Mouse (Mus musculus) liver, adult 2 months (tissue): ENCODE measurements around the gene Axl. TPM values are rescaled to one million over a fixed set of nuclear protein-coding genes. Genes with fewer than 3 reads are reported as not detected.
A peak's percentile ranks its signal among the peaks of the same experiment; 100 is the strongest.

Source experiments
- DNase-seq: peaks from one replicate; pipeline ENCODE4 v3.0.0-alpha.2; 2011; ENCODE audit warnings: low read depth, low spot score; ENCODE audit errors: extremely low read depth
- H3K27ac ChIP-seq: fragments of 200-500 bp; replicated peaks from 2 replicates; pipeline ENCODE4 v1.5.1; 2012; ENCODE audit warnings: low read depth, mild to moderate bottlenecking, control low read depth, inconsistent platforms, low read length; ENCODE audit not compliant: insufficient read depth
- H3K27me3 ChIP-seq: fragments of 200-500 bp; 2 replicates; pipeline ENCODE4 v1.6.1; 2012; ENCODE audit warnings: mild to moderate bottlenecking, moderate library complexity, low read length, inconsistent platforms; ENCODE audit not compliant: control insufficient read depth, insufficient read depth
- H3K36me3 ChIP-seq: fragments of 200-500 bp; 2 replicates; pipeline ENCODE4 v1.6.1; 2012; ENCODE audit warnings: low read length, inconsistent platforms; ENCODE audit not compliant: control insufficient read depth, insufficient read depth
- H3K4me1 ChIP-seq: fragments of 200-500 bp; 2 replicates; pipeline ENCODE4 v1.6.1; 2011; ENCODE audit warnings: low read length; ENCODE audit not compliant: control insufficient read depth, insufficient read depth
- H3K4me3 ChIP-seq: fragments of 200-500 bp; 2 replicates; pipeline ENCODE4 v1.5.1; 2011; ENCODE audit warnings: low read depth, mild to moderate bottlenecking, control low read depth, low read length, moderate library complexity; ENCODE audit not compliant: insufficient read depth
- H3K79me2 ChIP-seq: fragments of 200-500 bp; 2 replicates; pipeline ENCODE4 v1.6.1; 2012; ENCODE audit warnings: inconsistent platforms, mild to moderate bottlenecking, low read length, moderate library complexity; ENCODE audit not compliant: control insufficient read depth, insufficient read depth
- H3K9ac ChIP-seq: fragments of 200-500 bp; 2 replicates; pipeline ENCODE4 v1.6.1; 2012; ENCODE audit warnings: low read depth, mild to moderate bottlenecking, control low read depth, inconsistent platforms, low read length
- CTCF ChIP-seq: fragments of 200-500 bp; IDR thresholded peaks from 2 replicates; pipeline ENCODE4 v1.5.1; 2011; ENCODE audit warnings: low read depth, low read length, control low read depth
- POLR2A ChIP-seq: fragments of 200-500 bp; IDR thresholded peaks from 2 replicates; pipeline ENCODE4 v1.6.1; 2011; ENCODE audit warnings: low read length, control low read depth; ENCODE audit not compliant: insufficient read depth; ENCODE audit errors: extremely low read depth
- WGBS: fragments of 180-500 bp; shearing (Covaris S2); methylation state at CpG from one replicate; pipeline ENCODE4 v1.1.7; 2018; 5-methylcytosine and 5-hydroxymethylcytosine counted together
- polyA plus RNA-seq: library from polyadenylated mRNA; depleted of rRNA; stranded (reverse); fragments of >200 nt; gene quantifications from 2 replicates; pipeline ENCODE4 v1.2.3, GENCODE M21; 2012
- total RNA-seq: library from RNA; depleted of rRNA; stranded (reverse); fragments of >200 nt; gene quantifications from 2 replicates; pipeline ENCODE4 v1.2.3, GENCODE M21; 2014

Gene Axl
- total and polyA plus RNA-seq, 2 experiments = 11.4 to 12.4 TPM

DNA sequence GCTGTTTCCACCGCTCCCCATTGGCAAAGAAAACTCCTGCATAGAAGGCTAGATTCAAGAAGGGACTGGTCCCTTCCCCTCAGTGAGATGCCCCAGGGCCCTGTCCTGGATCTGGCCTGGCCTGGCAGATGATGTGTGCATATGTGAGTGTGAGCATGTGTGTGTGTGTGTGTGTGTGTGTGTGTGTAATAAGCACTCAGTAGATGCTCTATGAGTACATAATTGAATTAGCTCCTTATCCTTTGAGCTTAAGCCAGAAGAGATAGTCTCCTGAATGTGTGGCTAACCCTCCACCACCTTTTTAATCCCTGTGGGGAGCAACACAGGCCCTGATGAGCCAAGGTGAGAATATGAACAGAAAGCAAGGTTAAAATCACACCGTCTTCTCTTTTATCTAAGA lies 23.2 kb upstream of the Axl start:
- Histone ChIP-seq H3K36me3 (no peaks in the 10 kb centered on the region), H3K27me3 (peaks cover 10% of the 10 kb centered on the region; the same call in 1 of the 2 replicates), H3K4me3 (no peak overlapping the region), H3K79me2 (no peaks in the 10 kb centered on the region), H3K4me1 (no peaks in the 10 kb centered on the region), H3K9ac (no peak overlapping the region), H3K27ac (no peak overlapping the region)
- TF ChIP-seq CTCF = no peak
- no peak for TF ChIP-seq POLR2A
- no peak for DNase-seq
- WGBS = 93% methylated on average over 2 of the region's 2 CpGs

DNA sequence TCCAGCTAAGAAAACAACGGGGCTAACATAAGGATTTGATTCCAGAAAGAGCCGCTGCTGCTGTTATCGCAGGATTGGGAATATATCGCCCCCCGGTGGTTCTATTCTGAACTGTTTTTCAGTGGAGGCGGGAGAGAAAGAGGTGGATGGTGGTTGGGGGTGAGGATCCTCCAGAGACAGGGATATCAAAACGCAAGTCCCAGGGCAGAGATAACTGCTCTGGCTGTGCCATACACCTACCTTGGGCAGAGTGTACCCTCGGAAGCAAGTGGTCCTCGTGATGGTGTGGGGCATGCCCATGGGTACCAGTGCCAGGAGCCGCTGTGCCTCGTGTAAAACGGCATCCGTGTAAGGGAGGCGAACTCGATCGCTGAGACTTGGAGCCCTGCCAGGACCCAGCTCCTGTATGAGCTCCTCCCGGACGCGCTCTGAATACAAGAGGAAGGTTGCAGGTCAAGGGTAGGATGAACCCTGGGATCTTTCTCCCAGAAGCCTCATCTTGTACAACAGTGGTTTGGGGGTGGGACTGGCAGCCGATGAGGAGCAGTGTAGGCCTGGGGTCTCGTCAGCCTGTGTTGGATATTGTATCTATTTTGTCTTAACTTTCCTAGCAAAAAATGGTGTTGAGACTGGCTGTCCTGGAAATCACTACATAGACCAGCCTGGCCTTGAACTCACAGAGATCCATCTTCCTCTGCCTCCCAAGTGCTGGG lies 17.3 kb upstream of the Axl start:
- no peak overlapping the region for H3K9ac ChIP-seq

DNA sequence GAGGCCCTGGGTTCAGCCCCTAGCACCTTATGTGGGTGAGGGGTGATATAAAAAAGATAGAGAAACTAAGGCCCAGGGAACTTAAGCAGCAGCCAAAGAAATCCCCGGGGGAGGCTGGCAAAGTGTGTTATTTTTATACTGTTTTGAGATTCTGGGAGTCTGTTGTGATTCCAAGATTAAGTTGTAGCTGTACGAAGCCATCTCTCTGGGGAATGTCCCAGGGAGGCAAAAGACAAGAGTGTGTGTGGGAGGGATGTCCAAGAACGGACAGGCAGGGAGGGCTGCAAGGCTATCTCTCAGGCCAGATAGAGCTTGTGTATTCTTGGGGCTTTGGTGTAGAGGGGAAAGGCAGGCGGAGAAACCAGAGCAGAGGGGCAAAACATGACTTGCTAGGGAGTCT lies 16.3 kb upstream of the Axl start:
- no peak overlapping the region for H3K4me3 ChIP-seq
- TF ChIP-seq POLR2A (no peak), CTCF (no peak)
- WGBS = 80% methylated on average over 4 of the region's 4 CpGs
- H3K27ac ChIP-seq = no peak overlapping the region
- no peaks in the 10 kb centered on the region for H3K27me3 ChIP-seq
- DNase-seq = no peak
- no peaks in the 10 kb centered on the region for H3K36me3 ChIP-seq
- H3K79me2 ChIP-seq = no peaks in the 10 kb centered on the region
- no peak overlapping the region for H3K9ac ChIP-seq
- H3K4me1 ChIP-seq = no peaks in the 10 kb centered on the region

More for the DNA sequence above, 17.3 kb upstream of the Axl start:
- no peak for TF ChIP-seq POLR2A
- peak; percentile 56 for TF ChIP-seq CTCF
- peak; percentile 31 for DNase-seq
- Histone ChIP-seq H3K4me1 (no peaks in the 10 kb centered on the region), H3K27me3 (no peaks in the 10 kb centered on the region), H3K79me2 (no peaks in the 10 kb centered on the region), H3K27ac (no peak overlapping the region), H3K36me3 (no peaks in the 10 kb centered on the region), H3K4me3 (no peak overlapping the region)
- WGBS = 23% methylated on average over 21 of the region's 21 CpGs

DNA sequence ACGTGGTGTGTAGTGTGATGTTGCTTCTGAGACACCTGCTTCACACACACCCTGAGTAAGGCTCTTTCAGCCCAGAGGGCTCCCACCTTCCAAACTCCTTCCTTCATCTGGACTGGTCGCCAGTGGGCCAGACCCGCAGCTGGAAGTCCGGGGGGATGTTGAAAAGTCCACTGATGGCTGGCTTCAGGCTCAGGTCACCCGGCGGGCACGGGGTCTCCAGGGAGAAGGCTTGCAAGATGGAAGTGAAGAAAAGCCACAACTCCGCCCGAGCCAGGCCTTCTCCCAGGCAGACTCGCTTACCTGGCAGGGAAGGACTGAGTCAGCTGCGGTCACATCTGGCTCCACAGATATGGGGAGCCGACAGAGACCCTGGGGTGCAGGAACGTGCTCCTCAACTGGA lies 15.0 kb upstream of the Axl start:
- Histone ChIP-seq H3K27me3 (no peaks in the 10 kb centered on the region), H3K36me3 (no peaks in the 10 kb centered on the region), H3K9ac (no peak overlapping the region), H3K4me3 (no peak overlapping the region), H3K27ac (no peak overlapping the region), H3K79me2 (no peaks in the 10 kb centered on the region), H3K4me1 (peaks cover 3% of the 10 kb centered on the region; the same call in 1 of the 2 replicates)
- no peak for DNase-seq
- TF ChIP-seq CTCF = no peak
- no peak for TF ChIP-seq POLR2A
- 91% methylated on average over 13 of the region's 13 CpGs for WGBS

DNA sequence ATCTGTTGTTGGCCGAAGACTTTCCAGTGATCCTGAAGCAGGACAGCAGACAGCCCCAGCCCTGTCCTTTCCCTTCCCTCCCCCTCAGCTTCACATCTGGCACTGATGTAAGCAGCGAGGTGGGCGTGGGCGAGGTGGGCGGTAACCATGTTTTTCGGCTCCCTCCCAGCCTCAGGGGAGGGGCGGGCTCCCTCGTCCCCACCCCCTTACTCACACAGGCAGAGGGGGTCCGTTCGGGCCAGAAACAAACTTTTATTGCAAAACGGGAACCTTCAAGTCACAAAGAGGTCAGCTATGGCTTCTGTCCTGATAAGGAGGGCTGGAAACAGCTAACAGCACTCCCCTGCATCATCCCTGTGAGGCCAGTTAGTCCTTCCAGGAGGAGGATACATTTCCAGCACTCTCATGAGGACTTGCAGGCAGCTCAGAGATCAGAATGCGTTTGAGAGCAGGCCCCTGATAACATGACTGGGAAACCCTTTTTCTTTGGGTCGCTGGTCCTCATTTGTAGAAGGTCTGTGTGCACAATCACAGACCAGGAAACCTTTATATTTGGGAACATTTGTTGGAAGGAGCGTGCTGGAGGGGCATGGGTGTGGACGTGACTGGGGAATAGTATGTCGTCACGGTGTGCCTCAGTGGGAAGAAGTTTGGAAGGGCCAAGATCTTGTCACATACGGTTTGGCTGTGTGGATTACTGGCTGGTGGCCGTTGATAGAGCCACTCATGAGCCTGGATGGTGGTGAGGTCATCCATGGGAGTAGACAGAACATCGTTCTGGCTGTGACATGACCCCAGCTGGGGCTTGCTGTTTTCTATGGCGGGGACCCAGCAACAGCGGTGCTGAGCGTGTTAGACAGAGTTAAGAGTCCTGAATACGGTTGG lies 14.0 kb upstream of the Axl start:
- no peak for DNase-seq
- Histone ChIP-seq H3K27me3 (no peaks in the 10 kb centered on the region), H3K36me3 (no peaks in the 10 kb centered on the region), H3K4me3 (no peak overlapping the region), H3K9ac (no peak overlapping the region), H3K27ac (no peak overlapping the region), H3K79me2 (no peaks in the 10 kb centered on the region), H3K4me1 (peaks cover 3% of the 10 kb centered on the region; the same call in 1 of the 2 replicates)
- WGBS = 53% methylated on average over 24 of the region's 24 CpGs
- TF ChIP-seq POLR2A = no peak
- no peak for TF ChIP-seq CTCF
